13 mouse cellular contexts compared by ENCODE assay signal in the genomic region with DNA sequence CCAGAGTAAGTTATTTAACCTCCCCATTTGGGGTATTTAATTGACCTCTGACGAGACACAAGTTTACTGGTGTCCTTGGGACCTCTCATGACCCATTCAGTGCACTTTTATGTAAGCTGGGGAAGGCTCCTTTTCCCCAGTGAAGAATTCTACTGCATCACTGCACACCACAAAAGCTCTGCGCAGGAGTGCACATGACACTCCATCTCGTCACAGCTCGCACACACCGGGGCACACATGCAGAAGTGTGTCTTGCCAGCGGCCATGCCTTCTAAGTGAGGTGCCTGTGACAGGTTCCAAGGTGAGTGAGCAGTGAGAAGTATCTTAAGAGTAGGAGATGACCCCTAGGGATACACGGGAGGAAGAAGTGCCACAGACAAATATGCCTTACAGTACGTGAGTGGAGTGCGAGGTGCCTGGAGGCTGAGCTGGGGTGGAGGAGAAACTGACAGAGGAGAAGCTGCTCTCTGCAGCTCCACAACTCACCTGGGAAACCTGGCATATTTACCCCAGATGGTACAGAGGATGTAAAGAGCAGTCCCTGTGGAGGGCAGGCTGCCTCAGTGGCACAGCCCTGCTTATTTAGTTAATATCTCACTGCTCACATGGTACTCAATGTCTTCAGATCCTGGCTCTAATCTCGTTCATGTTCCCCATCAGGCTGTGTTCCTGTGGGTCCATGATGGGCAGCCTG. TPM values are rescaled to one million over a fixed set of nuclear protein-coding genes. Genes with fewer than 3 reads are reported as not detected.
A peak's percentile ranks its signal among the peaks of the same experiment; 100 is the strongest.
DNase-seq lines count a peak whose midpoint lies in the region; ATAC-seq lines count a peak whose summit lies in the region.
"Had no signal": no experiment of that assay in that cellular context is flagged by ENCODE, and none has a peak within 500 bp of the region (broad histone marks: within the 10 kb centered on the region; RNA-seq: fewer than 3 reads in every experiment).

No protein-coding gene starts in this region.

- H3K27me3 ChIP-seq in kidney, embryonic 15.5 days = no peaks in the 10 kb centered on the region
- H3K27me3 ChIP-seq in forebrain, embryonic 12.5 days = no peaks in the 10 kb centered on the region
- H3K27me3 ChIP-seq in limb, embryonic 10.5 days (ENCODE audit: low read depth, poor library complexity, severe bottlenecking) = no peaks in the 10 kb centered on the region
- H3K27me3 ChIP-seq in neural tube, embryonic 13.5 days = no peaks in the 10 kb centered on the region
- H3K27me3 ChIP-seq: liver, embryonic 12.5 days had no signal

- 43% methylated on average over 10 of the region's 10 CpGs for WGBS in kidney, embryonic 15.5 days
- WGBS in forebrain, embryonic 12.5 days = 49% methylated on average over 10 of the region's 10 CpGs
- whole genome bisulfite sequencing in limb, embryonic 10.5 days = 69% methylated on average over 10 of the region's 10 CpGs
- 45% methylated on average over 10 of the region's 10 CpGs for WGBS in neural tube, embryonic 13.5 days

- H3K27ac ChIP-seq in kidney, embryonic 15.5 days = no peak overlapping the region
- peak overlapping the region; percentile 79 for H3K27ac ChIP-seq in forebrain, embryonic 12.5 days
- peak overlapping the region; percentile 42; the same call in 1 of the 2 replicates for H3K27ac ChIP-seq in limb, embryonic 10.5 days
- H3K27ac ChIP-seq in neural tube, embryonic 13.5 days (replicated peaks) = peak overlapping the region; percentile 42
- H3K27ac ChIP-seq: liver, embryonic 12.5 days had no signal

- no peak overlapping the region for H3K4me2 ChIP-seq in kidney, embryonic 15.5 days
- peak overlapping the region; percentile 44 for H3K4me2 ChIP-seq in forebrain, embryonic 12.5 days
- peak overlapping the region; percentile 35 for H3K4me2 ChIP-seq in neural tube, embryonic 13.5 days
- H3K4me2 ChIP-seq: liver, embryonic 12.5 days had no signal

- intact Hi-C loops in gastrocnemius, postnatal 36 days (cut with DNase I) = no loop called here

- peaks cover 19% of the 10 kb centered on the region for H3K4me1 ChIP-seq in kidney, embryonic 15.5 days
- H3K4me1 ChIP-seq in forebrain, embryonic 12.5 days = peaks cover 53% of the 10 kb centered on the region
- H3K4me1 ChIP-seq in limb, embryonic 10.5 days = peaks cover 41% of the 10 kb centered on the region
- H3K4me1 ChIP-seq in neural tube, embryonic 13.5 days (replicated peaks) = peaks cover 68% of the 10 kb centered on the region
- H3K4me1 ChIP-seq: liver, embryonic 12.5 days had no signal

- peak; percentile 54; the same call in 1 of the 2 replicates for ATAC-seq in kidney, embryonic 15.5 days (replicated peaks; ENCODE audit: low FRiP score)
- ATAC-seq in forebrain, embryonic 12.5 days (ENCODE audit: low FRiP score) = peak; percentile 25; the same call in 1 of the 2 replicates
- ATAC-seq in neural tube, embryonic 13.5 days (ENCODE audit: low read depth) = peak; percentile 25
- ATAC-seq: liver, embryonic 12.5 days had no signal

- H3K9ac ChIP-seq in kidney, embryonic 15.5 days = no peak overlapping the region
- H3K9ac ChIP-seq in forebrain, embryonic 12.5 days = no peak overlapping the region
- 0 out of 2 replicates have a peak overlapping the region, but pooled peaks have one; percentile 32 for H3K9ac ChIP-seq in neural tube, embryonic 13.5 days
- H3K9ac ChIP-seq: liver, embryonic 12.5 days had no signal

- DNase-seq in kidney, postnatal 10 days = no peak
- DNase-seq in limb, embryonic 10.5 days (ENCODE audit: low spot score) = no peak
- DNase-seq in left cerebral cortex, adult 8-10 months (ENCODE audit: low spot score in 2 of 2) = no peak
- no peak for DNase-seq in embryo, embryonic 10.5 days (ENCODE audit: low spot score)
- DNase-seq in gastrocnemius, postnatal 36 days = no peak
- DNase-seq: adrenal gland, postnatal 10 days; B cell, adult 2 months; thymus, postnatal 25 days had no signal

- H3K9me3 ChIP-seq in kidney, embryonic 15.5 days (replicated peaks) = no peaks in the 10 kb centered on the region
- no peaks in the 10 kb centered on the region for H3K9me3 ChIP-seq in forebrain, embryonic 12.5 days
- H3K9me3 ChIP-seq in limb, embryonic 10.5 days (replicated peaks) = no peaks in the 10 kb centered on the region
- H3K9me3 ChIP-seq in neural tube, embryonic 13.5 days = no peaks in the 10 kb centered on the region
- H3K9me3 ChIP-seq: liver, embryonic 12.5 days had no signal

- no peak overlapping the region for H3K4me3 ChIP-seq in kidney, embryonic 15.5 days (replicated peaks)
- H3K4me3 ChIP-seq in forebrain, embryonic 12.5 days (replicated peaks) = no peak overlapping the region
- H3K4me3 ChIP-seq in limb, embryonic 10.5 days = 0 out of 2 replicates have a peak overlapping the region, but pooled peaks have one; percentile 36
- H3K4me3 ChIP-seq in neural tube, embryonic 13.5 days = no peak overlapping the region
- H3K4me3 ChIP-seq: erythroblast, embryonic 14.5 days; liver, embryonic 12.5 days had no signal

- H3K36me3 ChIP-seq in kidney, embryonic 15.5 days = no peaks in the 10 kb centered on the region
- H3K36me3 ChIP-seq in forebrain, embryonic 12.5 days (replicated peaks) = no peaks in the 10 kb centered on the region
- H3K36me3 ChIP-seq in limb, embryonic 10.5 days = no peaks in the 10 kb centered on the region
- H3K36me3 ChIP-seq in neural tube, embryonic 13.5 days = no peaks in the 10 kb centered on the region
- H3K36me3 ChIP-seq: liver, embryonic 12.5 days had no signal

RNA-seq across cellular contexts. Expression of gene Dclk2, which starts 58.3 kb away (rescaled TPM):
- 3.4 and 3.8 TPM in 2 replicates for polyA plus RNA-seq in kidney, embryonic 15.5 days (2015; fragmentation: Nextera tagmentation; extraction: Ambion mirVana)
- 79.3 and 104 TPM in 2 replicates for polyA plus RNA-seq in forebrain, embryonic 12.5 days (2016; fragmentation: Nextera tagmentation; extraction: Ambion mirVana)
- 3.1 and 4.5 TPM in 2 replicates for polyA plus RNA-seq in limb, embryonic 10.5 days (2016; fragmentation: Nextera tagmentation; extraction: Ambion mirVana)
- 69.4 and 72.2 TPM in 2 replicates for polyA plus RNA-seq in neural tube, embryonic 13.5 days (2015; fragmentation: Nextera tagmentation; extraction: Ambion mirVana)
- 10 to 100 TPM; 61.3 to 67.7 (median 64.5) TPM for total RNA-seq in left cerebral cortex, adult 8-10 months (2022)
- under 1 TPM; 0.49 to 0.84 TPM for total RNA-seq in gastrocnemius, postnatal 36 days (2021)

Comparison
In these comparisons a context has a peak if more than half of its experiments do, and no peak if none do; other contexts are left out.
1. RNA of gene Dclk2, which starts 58.3 kb away (polyA plus RNA-seq): 79.3 to 104 TPM in forebrain, embryonic 12.5 days and 69.4 to 72.2 TPM in neural tube, embryonic 13.5 days; 3.1 to 4.5 TPM in limb, embryonic 10.5 days and 3.4 to 3.8 TPM in kidney, embryonic 15.5 days; every median in the first group is over 10 times any median in the second.
2. Peak in every context shown above with its lines, with median percentiles within 50 percentile points of each other: ATAC-seq.